11 mouse cellular contexts compared by ENCODE assay signal in the genomic region with DNA sequence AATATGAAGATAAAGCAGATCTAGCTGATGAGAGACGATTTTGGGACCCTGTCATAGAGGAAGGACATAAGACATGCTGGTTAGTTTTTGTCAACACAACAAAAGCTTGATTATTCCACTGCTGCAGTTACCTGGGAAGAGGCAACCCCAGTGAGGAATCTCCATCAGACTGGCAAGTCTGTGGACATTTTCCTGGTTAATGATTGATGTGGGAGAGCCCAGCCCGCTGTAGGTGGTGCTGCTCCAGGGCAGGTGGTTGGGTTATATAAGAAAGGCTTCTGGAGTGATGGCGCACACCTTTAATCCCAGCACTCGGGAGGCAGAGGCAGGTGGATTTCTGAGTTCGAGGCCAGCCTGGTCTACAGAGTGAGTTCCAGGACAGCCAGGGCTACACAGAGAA.
"Had no signal": no experiment of that assay in that cellular context is flagged by ENCODE, and none has a peak within 500 bp of the region (broad histone marks: within the 10 kb centered on the region; RNA-seq: fewer than 3 reads in every experiment).

No protein-coding gene starts in this region.

- H3K27ac ChIP-seq: hindbrain, embryonic 14.5 days; kidney, postnatal 0 days; layer of hippocampus, adult 2 months; limb, embryonic 15.5 days; midbrain, embryonic 13.5 days had no signal

- H3K9ac ChIP-seq: hindbrain, embryonic 14.5 days; limb, embryonic 15.5 days; midbrain, embryonic 13.5 days had no signal

- DNase-seq: lung, adult 2 months; lung, postnatal 36 days; right cerebral cortex, adult 18-20 months; right cerebral cortex, postnatal 25 days; thymus, postnatal 4 days had no signal

- H3K27me3 ChIP-seq: limb, embryonic 15.5 days; midbrain, embryonic 13.5 days had no signal

- H3K36me3 ChIP-seq: midbrain, embryonic 13.5 days had no signal

- H3K4me2 ChIP-seq: hindbrain, embryonic 14.5 days; limb, embryonic 15.5 days; midbrain, embryonic 13.5 days had no signal

- ATAC-seq: lung, postnatal 0 days; midbrain, embryonic 13.5 days had no signal

- H3K4me3 ChIP-seq: layer of hippocampus, adult 2 months; limb, embryonic 15.5 days; midbrain, embryonic 13.5 days had no signal

- H3K4me1 ChIP-seq: limb, embryonic 15.5 days; midbrain, embryonic 13.5 days had no signal

- H3K9me3 ChIP-seq: limb, embryonic 15.5 days; midbrain, embryonic 13.5 days had no signal
